Mouse (Mus musculus) liver, postnatal 0 days (tissue): ENCODE results near the gene Ccdc105. TPM values are rescaled to one million over a fixed set of nuclear protein-coding genes. Genes with fewer than 3 reads are reported as not detected.

ENCODE experiments used
- ATAC-seq: fragments of 200-750 bp; cut with Nextera tagmentation; 2 replicates; pipeline ENCODE4 v1.8.0; 2017; ENCODE audit warnings: mild to moderate bottlenecking, moderate library complexity
- DNase-seq: peaks from one replicate; pipeline ENCODE4 v3.0.0-alpha.2; 2016
- H3K27ac ChIP-seq: fragments of 300-500 bp; sonication (generic); 2 replicates; pipeline ENCODE4 v1.5.1; 2014; ENCODE audit warnings: antibody characterized with exemption, moderate library complexity, mild to moderate bottlenecking, low read depth
- H3K27me3 ChIP-seq: fragments of 300-500 bp; sonication (generic); 2 replicates; pipeline ENCODE4 v1.6.1; 2014; ENCODE audit warnings: low read length, control low read depth, mixed read lengths; ENCODE audit not compliant: insufficient read depth
- H3K36me3 ChIP-seq: fragments of 300-500 bp; sonication (generic); replicated peaks from 2 replicates; pipeline ENCODE4 v1.6.1; 2014; ENCODE audit warnings: mild to moderate bottlenecking, control low read depth, low read length, moderate library complexity, mixed read lengths; ENCODE audit not compliant: insufficient read depth
- H3K4me1 ChIP-seq: fragments of 300-500 bp; sonication (generic); 2 replicates; pipeline ENCODE4 v1.6.1; 2014; ENCODE audit warnings: antibody characterized with exemption, mild to moderate bottlenecking, control low read depth; ENCODE audit not compliant: insufficient read depth
- H3K4me2 ChIP-seq: fragments of 300-500 bp; sonication (generic); 2 replicates; pipeline ENCODE4 v1.6.1; 2014; ENCODE audit warnings: low read depth, mild to moderate bottlenecking, low read length, moderate library complexity, mixed read lengths
- H3K4me3 ChIP-seq: fragments of 300-500 bp; sonication (generic); 2 replicates; pipeline ENCODE4 v1.5.1; 2014; ENCODE audit warnings: low read depth, low read length
- H3K9ac ChIP-seq: fragments of 300-500 bp; sonication (generic); replicated peaks from 2 replicates; pipeline ENCODE4 v1.6.1; 2014; ENCODE audit warnings: mild to moderate bottlenecking, moderate library complexity
- H3K9me3 ChIP-seq: fragments of 300-500 bp; sonication (generic); 2 replicates; pipeline ENCODE4 v1.6.1; 2016; ENCODE audit warnings: mild to moderate bottlenecking, control low read depth, low read length, mixed read lengths
- CTCF ChIP-seq: sonication (generic); IDR thresholded peaks from 2 replicates; pipeline ENCODE4 v1.5.1; 2016; ENCODE audit warnings: antibody characterized with exemption, low read depth
- EP300 ChIP-seq: IDR thresholded peaks from 2 replicates; pipeline ENCODE4 v1.6.1; 2016; ENCODE audit warnings: antibody characterized with exemption, low read depth, mild to moderate bottlenecking
- WGBS: fragments of 180-500 bp; shearing (Covaris S2); extraction: QIAGEN DNeasy Blood & Tissue Kit; methylation state at CpG from one replicate; pipeline ENCODE4 v1.1.7; 2014; ENCODE audit not compliant: insufficient replicate concordance; 5-methylcytosine and 5-hydroxymethylcytosine counted together
- polyA plus RNA-seq: library from polyadenylated mRNA; unstranded; fragments of >200 nt; fragmentation: Nextera tagmentation; extraction: Ambion mirVana; gene quantifications from 2 replicates; pipeline ENCODE4 v1.2.1, GENCODE M21; 2015

The Ccdc105 gene
- polyA plus RNA-seq, 1 experiment from 2014 or later, result not detected

DNA sequence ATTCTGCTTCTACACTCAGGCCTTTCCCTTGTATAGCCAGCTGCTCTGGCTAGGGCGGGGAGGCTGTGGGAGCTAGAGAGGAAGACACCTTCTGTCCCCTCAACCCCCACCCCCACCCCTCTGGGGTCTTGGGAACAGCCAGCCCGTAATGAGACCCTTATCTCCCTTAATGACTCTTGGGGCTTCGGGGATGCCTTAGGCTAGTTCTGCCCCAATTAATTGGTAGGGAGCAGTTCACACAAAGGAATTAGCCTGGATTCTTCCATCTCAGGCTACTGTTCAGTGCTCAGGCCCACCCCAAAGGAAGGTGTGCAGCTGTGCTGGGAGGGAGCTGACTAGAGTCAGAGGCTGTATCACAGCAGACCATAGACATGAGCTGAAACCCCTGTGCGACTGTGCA lies 23.0 kb upstream of the Ccdc105 start:
- Histone ChIP-seq H3K36me3 (no peaks in the 10 kb centered on the region), H3K27ac (no peak overlapping the region), H3K9ac (no peak overlapping the region), H3K27me3 (peaks cover 12% of the 10 kb centered on the region; the same call in 1 of the 2 replicates), H3K4me1 (no peaks in the 10 kb centered on the region), H3K9me3 (no peaks in the 10 kb centered on the region), H3K4me2 (no peak overlapping the region), H3K4me3 (no peak overlapping the region)
- ATAC-seq (no peak), DNase-seq (no peak)
- no peak for TF ChIP-seq CTCF
- TF ChIP-seq EP300, result no peak
- 50% methylated on average over 4 of the region's 4 CpGs for WGBS

DNA sequence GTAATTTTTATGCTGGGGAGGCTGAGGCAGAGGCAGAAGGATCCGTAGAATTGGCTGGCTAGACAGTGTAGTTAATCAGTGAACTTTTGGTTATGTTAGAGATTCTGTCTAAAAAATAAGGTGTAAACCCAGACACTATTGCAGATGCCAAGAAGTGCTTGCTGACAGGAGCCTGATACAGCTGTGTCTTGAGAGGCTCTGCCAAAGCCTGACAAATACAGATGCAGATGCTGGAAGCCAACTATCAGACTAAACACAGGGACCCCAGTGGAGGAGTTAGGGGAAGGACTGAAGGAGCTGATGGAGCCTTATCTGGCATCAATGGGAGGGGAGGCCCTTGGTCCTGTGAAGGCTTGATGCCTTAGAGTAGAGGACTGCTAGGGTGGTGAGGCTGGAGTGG lies 12.7 kb upstream of the Ccdc105 start:
- Histone ChIP-seq H3K9me3 (no peaks in the 10 kb centered on the region), H3K4me1 (no peaks in the 10 kb centered on the region), H3K4me3 (no peak overlapping the region), H3K4me2 (no peak overlapping the region), H3K27me3 (no peaks in the 10 kb centered on the region), H3K9ac (no peak overlapping the region), H3K36me3 (no peaks in the 10 kb centered on the region), H3K27ac (no peak overlapping the region)
- ATAC-seq, result no peak
- TF ChIP-seq EP300 (no peak), CTCF (no peak)
- no peak for DNase-seq
- WGBS, result 75% methylated on average over 1 of the region's 1 CpGs

DNA sequence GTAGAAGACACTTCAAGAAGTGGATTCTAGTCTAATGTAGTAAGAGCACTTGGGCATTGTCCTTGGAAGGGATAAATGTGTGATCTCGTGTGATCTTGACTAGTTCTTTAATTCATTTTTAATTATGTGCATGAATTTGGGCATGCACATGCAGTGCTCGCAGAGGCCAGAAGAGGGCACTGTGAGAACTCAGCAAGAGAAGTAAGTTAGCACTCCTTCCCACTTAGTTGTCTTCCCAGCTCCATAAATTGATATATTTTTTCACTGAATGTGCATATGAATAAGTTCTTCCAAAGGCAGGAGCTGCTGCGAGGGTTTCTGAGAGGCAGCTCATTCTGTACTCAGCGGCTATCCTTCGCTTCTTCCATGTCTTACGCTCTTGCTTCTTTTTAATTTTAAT lies 3.2 kb upstream of the Ccdc105 start:
- peak; percentile 80 for TF ChIP-seq CTCF
- TF ChIP-seq EP300, result no peak
- no peak overlapping the region for H3K27ac ChIP-seq
- peaks cover 18% of the 10 kb centered on the region for H3K27me3 ChIP-seq
- 34% methylated on average over 6 of the region's 6 CpGs for WGBS
- no peaks in the 10 kb centered on the region for H3K9me3 ChIP-seq
- DNase-seq, result peak; percentile 49
- ATAC-seq, result no peak
- H3K9ac ChIP-seq, result no peak overlapping the region
- no peak overlapping the region for H3K4me3 ChIP-seq
- no peak overlapping the region for H3K4me2 ChIP-seq
- no peaks in the 10 kb centered on the region for H3K36me3 ChIP-seq
- H3K4me1 ChIP-seq, result peaks cover 4% of the 10 kb centered on the region

DNA sequence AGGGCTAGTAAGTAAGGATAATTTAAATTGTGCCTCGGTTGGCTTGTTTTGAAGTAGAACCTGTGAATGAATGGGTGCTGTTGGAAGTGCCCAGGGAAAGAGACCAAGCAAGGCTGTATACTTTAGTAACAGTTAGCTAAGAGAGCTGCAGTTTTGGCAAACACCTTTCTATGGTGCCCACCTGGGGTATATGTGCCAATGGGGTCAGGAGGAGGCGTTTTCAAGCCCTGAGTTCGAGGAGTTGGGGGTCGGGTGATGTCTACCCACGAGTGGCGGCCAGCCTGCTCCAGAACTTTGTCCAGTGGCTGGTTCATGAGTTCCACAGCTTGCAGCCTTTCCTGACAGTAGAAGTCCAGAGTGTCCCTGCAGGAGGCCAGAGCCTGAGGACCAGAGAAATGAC lies 3.9 kb downstream of the Ccdc105 start:
- WGBS, result 78% methylated on average over 6 of the region's 6 CpGs
- Histone ChIP-seq H3K27ac (no peak overlapping the region), H3K4me2 (no peak overlapping the region), H3K27me3 (peaks cover 18% of the 10 kb centered on the region), H3K36me3 (no peaks in the 10 kb centered on the region), H3K9me3 (no peaks in the 10 kb centered on the region), H3K4me3 (no peak overlapping the region), H3K4me1 (peaks cover 4% of the 10 kb centered on the region), H3K9ac (no peak overlapping the region)
- DNase-seq, result no peak
- no peak for ATAC-seq
- TF ChIP-seq CTCF (no peak), EP300 (no peak)

DNA sequence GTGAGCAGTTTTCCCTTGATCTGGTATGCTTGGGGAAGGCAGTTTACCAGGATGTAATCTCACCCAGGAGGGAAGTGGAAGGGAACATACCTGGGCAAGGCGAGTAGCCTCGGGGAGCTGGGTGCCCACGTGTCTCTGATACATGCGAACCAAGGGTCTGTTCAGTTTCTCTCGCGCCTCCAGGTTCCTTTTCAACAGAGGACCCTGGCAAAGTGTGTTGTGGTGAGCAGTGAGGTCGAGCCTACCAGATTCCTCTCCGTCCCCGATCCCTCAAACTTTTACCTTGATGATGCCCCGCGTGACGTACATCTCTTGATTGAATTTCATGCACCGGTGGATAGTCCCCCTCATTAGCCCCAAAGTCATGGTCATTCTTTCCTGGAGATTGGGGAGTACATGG lies 4.7 kb downstream of the Ccdc105 start:
- H3K9me3 ChIP-seq, result no peaks in the 10 kb centered on the region
- ATAC-seq, result no peak
- no peak overlapping the region for H3K4me2 ChIP-seq
- no peak for DNase-seq
- no peaks in the 10 kb centered on the region for H3K36me3 ChIP-seq
- no peak overlapping the region for H3K27ac ChIP-seq
- H3K27me3 ChIP-seq, result peaks cover 18% of the 10 kb centered on the region
- TF ChIP-seq CTCF (no peak), EP300 (no peak)
- 71% methylated on average over 13 of the region's 13 CpGs for WGBS
- no peak overlapping the region for H3K4me3 ChIP-seq
- H3K4me1 ChIP-seq, result peaks cover 4% of the 10 kb centered on the region
- no peak overlapping the region for H3K9ac ChIP-seq

DNA sequence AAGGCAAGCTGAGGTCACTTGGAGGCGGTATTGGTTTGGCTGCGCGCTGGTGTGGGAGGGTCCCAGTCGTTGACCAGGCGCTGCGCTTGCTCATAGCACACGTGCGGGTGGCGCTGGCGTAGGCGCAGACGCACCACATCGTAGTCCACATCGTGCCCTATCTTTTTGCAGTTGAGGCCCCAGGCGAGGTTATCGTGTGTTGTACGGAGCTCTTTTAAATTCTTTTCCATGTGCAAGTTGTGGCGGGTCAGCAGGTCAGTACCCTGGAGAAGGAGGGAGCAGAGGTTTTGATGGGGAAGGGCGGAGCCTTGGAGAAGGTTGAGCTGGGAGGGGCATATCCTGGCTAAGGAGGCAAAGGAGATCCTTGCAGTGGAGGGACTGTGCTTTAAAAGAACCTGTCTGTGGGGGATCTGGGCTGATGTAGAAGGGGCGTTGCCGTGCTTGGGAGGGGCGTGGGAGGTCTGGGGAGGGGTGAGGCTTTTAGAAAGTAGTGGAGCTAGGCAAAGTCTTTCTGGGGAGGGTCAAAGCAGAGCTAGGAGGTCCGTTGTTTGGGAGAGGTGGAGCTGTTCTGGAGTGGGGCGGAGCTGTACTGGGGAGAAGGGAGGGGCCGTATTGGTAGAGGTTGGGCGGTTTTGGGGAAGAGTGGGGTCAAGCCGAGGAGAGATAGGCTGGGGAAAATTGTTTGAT lies 5.7 kb downstream of the Ccdc105 start:
- Histone ChIP-seq H3K27me3 (peaks cover 9% of the 10 kb centered on the region), H3K4me3 (no peak overlapping the region), H3K4me1 (peaks cover under 1% of the 10 kb centered on the region; the same call in 1 of the 2 replicates), H3K9me3 (no peaks in the 10 kb centered on the region), H3K9ac (no peak overlapping the region), H3K36me3 (no peaks in the 10 kb centered on the region), H3K4me2 (no peak overlapping the region), H3K27ac (no peak overlapping the region)
- TF ChIP-seq EP300 (no peak), CTCF (no peak)
- WGBS, result 4% methylated on average over 27 of the region's 27 CpGs
- ATAC-seq, result no peak
- no peak for DNase-seq
